Comparison of ENCODE assay signal across 15 mouse cellular contexts in the genomic region with DNA sequence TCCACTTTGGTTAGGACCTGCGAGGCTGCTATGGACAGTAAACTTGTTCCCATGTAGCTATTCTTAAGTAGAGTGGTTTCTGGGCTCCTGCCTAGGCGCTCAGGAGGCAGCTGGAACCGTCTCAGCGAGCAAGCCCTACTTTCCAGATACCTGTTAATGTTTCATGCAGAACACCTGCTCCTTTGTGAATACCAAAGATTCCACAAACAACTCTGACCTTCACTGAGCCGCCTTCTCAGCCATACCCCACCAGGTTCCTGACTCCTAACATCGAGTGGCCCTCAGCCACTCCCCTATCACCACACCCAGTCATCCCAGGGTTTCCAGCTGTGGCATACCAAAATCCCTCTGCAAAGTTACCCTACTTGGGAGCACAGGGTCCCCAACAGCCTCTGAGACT. TPM values are rescaled to one million over a fixed set of nuclear protein-coding genes. Genes with fewer than 3 reads are reported as not detected.
DNase-seq lines count a peak whose midpoint lies in the region; ATAC-seq lines count a peak whose summit lies in the region.
"Had no signal": no experiment of that assay in that cellular context is flagged by ENCODE, and none has a peak within 500 bp of the region (broad histone marks: within the 10 kb centered on the region; RNA-seq: fewer than 3 reads in every experiment).

No protein-coding gene starts in this region.

- H3K27ac ChIP-seq in forebrain, embryonic 10.5 days: peak overlapping the region; percentile 16; the same call in 1 of the 2 replicates
- no peak overlapping the region for H3K27ac ChIP-seq in forebrain, embryonic 11.5 days (ENCODE audit: low read depth, low read length)
- peak overlapping the region; percentile 13; the same call in 1 of the 2 replicates for H3K27ac ChIP-seq in lung, embryonic 16.5 days (ENCODE audit: low read length)
- no peak overlapping the region for H3K27ac ChIP-seq in kidney, embryonic 16.5 days (ENCODE audit: low read length)
- peak overlapping the region; percentile 58 for H3K27ac ChIP-seq in midbrain, embryonic 15.5 days
- H3K27ac ChIP-seq: heart, adult 2 months; limb, embryonic 12.5 days; neural tube, embryonic 12.5 days had no signal

- no peak for DNase-seq in forebrain, embryonic 10.5 days (ENCODE audit: extremely low spot score, low spot score)
- no peak for DNase-seq in forebrain, embryonic 11.5 days (ENCODE audit: low spot score)
- no peak for DNase-seq in lung, postnatal 14 days
- no peak for DNase-seq in left cerebral cortex, adult 11 months (ENCODE audit: low spot score)
- DNase-seq in ovary, postnatal 14 days (ENCODE audit: low spot score): no peak
- DNase-seq: adrenal gland, adult 2 months; cerebellum, adult 9-10 months; heart, adult 2 months; heart, postnatal 14 days had no signal

- WGBS in forebrain, embryonic 10.5 days: 83% methylated on average over 6 of the region's 6 CpGs
- 82% methylated on average over 6 of the region's 6 CpGs for WGBS in forebrain, embryonic 11.5 days
- 48% methylated on average over 6 of the region's 6 CpGs for WGBS in lung, embryonic 16.5 days
- WGBS in kidney, embryonic 16.5 days: 57% methylated on average over 6 of the region's 6 CpGs
- WGBS in midbrain, embryonic 15.5 days: 77% methylated on average over 6 of the region's 6 CpGs

- no peak overlapping the region for H3K4me2 ChIP-seq in forebrain, embryonic 11.5 days (ENCODE audit: low read depth, low read length, severe bottlenecking)
- H3K4me2 ChIP-seq in lung, embryonic 16.5 days (ENCODE audit: low read depth, low read length): no peak overlapping the region
- no peak overlapping the region for H3K4me2 ChIP-seq in kidney, embryonic 16.5 days (replicated peaks; ENCODE audit: low read depth, low read length)
- no peak overlapping the region for H3K4me2 ChIP-seq in midbrain, embryonic 15.5 days
- H3K4me2 ChIP-seq: limb, embryonic 12.5 days had no signal

- H3K4me3 ChIP-seq in forebrain, embryonic 10.5 days: no peak overlapping the region
- no peak overlapping the region for H3K4me3 ChIP-seq in forebrain, embryonic 11.5 days (ENCODE audit: low read depth, low read length)
- H3K4me3 ChIP-seq in lung, embryonic 16.5 days (ENCODE audit: low read length): no peak overlapping the region
- H3K4me3 ChIP-seq in kidney, embryonic 16.5 days (ENCODE audit: low read length): no peak overlapping the region
- no peak overlapping the region for H3K4me3 ChIP-seq in midbrain, embryonic 15.5 days
- H3K4me3 ChIP-seq: heart, adult 2 months; limb, embryonic 12.5 days; neural tube, embryonic 12.5 days had no signal

- no peak overlapping the region for H3K9ac ChIP-seq in forebrain, embryonic 11.5 days (ENCODE audit: low read length)
- no peak overlapping the region for H3K9ac ChIP-seq in lung, embryonic 16.5 days (ENCODE audit: low read length)
- H3K9ac ChIP-seq in kidney, embryonic 16.5 days (replicated peaks; ENCODE audit: low read length): no peak overlapping the region
- H3K9ac ChIP-seq in midbrain, embryonic 15.5 days: no peak overlapping the region
- H3K9ac ChIP-seq: limb, embryonic 12.5 days; neural tube, embryonic 12.5 days had no signal

- peaks cover 27% of the 10 kb centered on the region for H3K4me1 ChIP-seq in forebrain, embryonic 10.5 days
- H3K4me1 ChIP-seq in forebrain, embryonic 11.5 days (replicated peaks; ENCODE audit: control insufficient read depth, insufficient read depth, low read length): peaks cover 2% of the 10 kb centered on the region; the same call in 1 of the 2 replicates
- 0 out of 2 replicates have a peak, but pooled peaks cover 4% of the 10 kb centered on the region for H3K4me1 ChIP-seq in lung, embryonic 16.5 days (replicated peaks; ENCODE audit: control insufficient read depth, insufficient read depth, low read length)
- H3K4me1 ChIP-seq in kidney, embryonic 16.5 days (ENCODE audit: insufficient read depth, low read length): no peaks in the 10 kb centered on the region
- H3K4me1 ChIP-seq in midbrain, embryonic 15.5 days: peaks cover 23% of the 10 kb centered on the region

- H3K9me3 ChIP-seq in forebrain, embryonic 10.5 days: no peaks in the 10 kb centered on the region
- no peaks in the 10 kb centered on the region for H3K9me3 ChIP-seq in forebrain, embryonic 11.5 days (ENCODE audit: control insufficient read depth, low read length)
- H3K9me3 ChIP-seq in lung, embryonic 16.5 days (ENCODE audit: control insufficient read depth, low read length): no peaks in the 10 kb centered on the region
- H3K9me3 ChIP-seq in kidney, embryonic 16.5 days (ENCODE audit: low read length): no peaks in the 10 kb centered on the region
- H3K9me3 ChIP-seq in midbrain, embryonic 15.5 days: no peaks in the 10 kb centered on the region

- peaks cover 11% of the 10 kb centered on the region; the same call in 1 of the 2 replicates for H3K27me3 ChIP-seq in forebrain, embryonic 10.5 days (ENCODE audit: poor library complexity, severe bottlenecking)
- H3K27me3 ChIP-seq in forebrain, embryonic 11.5 days (ENCODE audit: control insufficient read depth, insufficient read depth, low read length): no peaks in the 10 kb centered on the region
- no peaks in the 10 kb centered on the region for H3K27me3 ChIP-seq in lung, embryonic 16.5 days (ENCODE audit: control insufficient read depth, insufficient read depth, low read depth, low read length)
- no peaks in the 10 kb centered on the region for H3K27me3 ChIP-seq in kidney, embryonic 16.5 days (ENCODE audit: insufficient read depth, low read length)
- no peaks in the 10 kb centered on the region for H3K27me3 ChIP-seq in midbrain, embryonic 15.5 days (replicated peaks)
- H3K27me3 ChIP-seq: neural tube, embryonic 12.5 days had no signal

- no peak for ATAC-seq in forebrain, embryonic 11.5 days (replicated peaks; ENCODE audit: low FRiP score)
- ATAC-seq in lung, embryonic 16.5 days (ENCODE audit: low read depth): peak; percentile 56; the same call in 1 of the 2 replicates
- peak; percentile 19; the same call in 1 of the 2 replicates for ATAC-seq in kidney, embryonic 16.5 days (ENCODE audit: low FRiP score, low TSS enrichment)
- ATAC-seq in midbrain, embryonic 15.5 days (replicated peaks): no peak
- ATAC-seq: intestine, embryonic 16.5 days had no signal

- no peaks in the 10 kb centered on the region for H3K36me3 ChIP-seq in forebrain, embryonic 10.5 days (replicated peaks)
- H3K36me3 ChIP-seq in forebrain, embryonic 11.5 days (ENCODE audit: control insufficient read depth, insufficient read depth, low read length): no peaks in the 10 kb centered on the region
- H3K36me3 ChIP-seq in lung, embryonic 16.5 days (ENCODE audit: control insufficient read depth, insufficient read depth, low read length): no peaks in the 10 kb centered on the region
- H3K36me3 ChIP-seq in kidney, embryonic 16.5 days (ENCODE audit: insufficient read depth, low read length): no peaks in the 10 kb centered on the region
- no peaks in the 10 kb centered on the region for H3K36me3 ChIP-seq in midbrain, embryonic 15.5 days (replicated peaks)
- H3K36me3 ChIP-seq: limb, embryonic 12.5 days; neural tube, embryonic 12.5 days had no signal

RNA-seq across cellular contexts. Expression of a gene that starts 29.6 kb away (rescaled TPM):
- 75.7 and 77.9 TPM in 2 replicates for polyA plus RNA-seq in forebrain, embryonic 10.5 days (2016; fragmentation: Nextera tagmentation; extraction: Ambion mirVana)
- 98.8 and 100 TPM in 2 replicates for polyA plus RNA-seq in forebrain, embryonic 11.5 days (2014; fragmentation: Nextera tagmentation; extraction: Ambion mirVana)
- 73.8 and 76.9 TPM in 2 replicates for polyA plus RNA-seq in lung, embryonic 16.5 days (2015; fragmentation: Nextera tagmentation; extraction: Ambion mirVana)
- 84.8 and 98.8 TPM in 2 replicates for polyA plus RNA-seq in kidney, embryonic 16.5 days (2015; fragmentation: Nextera tagmentation; extraction: Ambion mirVana)
- 135 and 140 TPM in 2 replicates for polyA plus RNA-seq in midbrain, embryonic 15.5 days (2015; fragmentation: Nextera tagmentation; extraction: Ambion mirVana)

Comparison
In these comparisons a context has a peak if more than half of its experiments do, and no peak if none do; other contexts are left out.
1. H3K27ac ChIP-seq: peak in forebrain, embryonic 10.5 days (single experiment), lung, embryonic 16.5 days (single experiment) and midbrain, embryonic 15.5 days (single experiment); none in forebrain, embryonic 11.5 days (single experiment) and kidney, embryonic 16.5 days (single experiment).
2. ATAC-seq: peak in lung, embryonic 16.5 days (single experiment) and kidney, embryonic 16.5 days (single experiment); none in forebrain, embryonic 11.5 days (single experiment) and midbrain, embryonic 15.5 days (single experiment).